Mouse (Mus musculus): Measurements from ENCODE around the gene Gtsf2. TPM values are rescaled to one million over a fixed set of nuclear protein-coding genes. Genes with fewer than 3 reads are reported as not detected.

Gtsf2 gene
- polyA plus RNA-seq (2012; rRNA removed) = not detected in 2 replicates

GRCm38 (mm10) chr15:103448369-103448768, at the start of gene Gtsf2:
TSS of gene Gtsf2 (minus strand) at chr15:103448469.

DNA sequence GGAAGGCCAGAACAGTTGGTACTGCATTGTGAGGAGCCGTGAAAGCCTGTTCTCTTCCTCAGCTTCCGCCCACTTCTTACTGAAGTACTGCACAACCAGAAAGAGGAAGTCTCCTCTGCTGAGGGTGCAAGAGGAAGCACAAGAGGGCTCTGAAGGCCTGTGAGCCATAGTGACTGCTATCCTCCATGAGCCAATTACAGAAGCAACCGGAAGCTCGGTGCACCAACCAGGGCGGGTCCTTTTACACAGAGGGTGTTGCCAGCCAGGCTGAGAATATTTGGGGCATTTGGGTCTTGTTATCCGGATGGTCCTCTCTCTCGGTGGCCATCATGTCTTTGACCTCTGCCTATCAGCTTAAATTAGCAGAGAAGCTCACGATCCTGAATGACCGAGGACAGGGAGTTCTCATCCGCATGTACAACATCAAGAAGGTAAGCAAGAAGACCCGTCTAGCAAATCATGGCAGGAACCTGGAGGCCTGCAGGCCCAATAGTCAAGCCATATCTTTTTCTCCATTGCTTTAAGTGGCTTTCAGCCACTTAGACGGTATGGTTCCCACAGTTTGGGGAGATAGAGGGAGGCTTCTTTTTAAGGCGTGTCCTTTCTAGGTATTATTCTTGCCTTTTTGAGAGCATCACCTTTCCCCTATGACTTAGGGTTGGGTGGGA, 5.4 kb upstream of the Gtsf2 start, which contains the start of gene Nckap1l:
Nckap1l (plus strand) TSS at position 244 of the 668 bp plus-strand sequence.

GRCm38 (mm10) chr15:103430241-103430640, 18.0 kb downstream of the Gtsf2 start, which contains the start of gene Gtsf1:
TSS of gene Gtsf1 (minus strand) at chr15:103430470.

Other genes with a start within 250 kb of the Gtsf2 start
- 4.0 and 6.1 TPM in 2 replicates for gene Cbx5, start 208.7 kb downstream of the Gtsf2 start, polyA plus RNA-seq (2012; rRNA removed)
- gene Hnrnpa1, start 208.0 kb downstream of the Gtsf2 start, polyA plus RNA-seq (2012; rRNA removed) = 27.9 and 34.6 TPM in 2 replicates
- 0.53 and 1.0 TPM in 2 replicates for gene Nfe2, start 190.1 kb downstream of the Gtsf2 start, polyA plus RNA-seq (2012; rRNA removed)
- 65.9 and 72.6 TPM in 2 replicates for gene Copz1, start 175.8 kb downstream of the Gtsf2 start, polyA plus RNA-seq (2012; rRNA removed)
- 0.08 TPM in 1 of 2 replicates, not detected in the other for gene Gpr84, start 137.9 kb downstream of the Gtsf2 start, polyA plus RNA-seq (2012; rRNA removed)
- 11.3 and 13.0 TPM in 2 replicates for gene Zfp385a, start 108.4 kb downstream of the Gtsf2 start, polyA plus RNA-seq (2012; rRNA removed)
- gene Itga5, start 81.7 kb downstream of the Gtsf2 start, polyA plus RNA-seq (2012; rRNA removed) = 43.2 and 54.4 TPM in 2 replicates
- not detected in 2 replicates for gene Gtsf1, start 18.0 kb downstream of the Gtsf2 start, polyA plus RNA-seq (2012; rRNA removed)
- gene Nckap1l, start 5.3 kb upstream of the Gtsf2 start, polyA plus RNA-seq (2012; rRNA removed) = 3.6 and 3.9 TPM in 2 replicates
- gene Pde1b, start 54.6 kb upstream of the Gtsf2 start, polyA plus RNA-seq (2012; rRNA removed) = 10.5 and 11.4 TPM in 2 replicates
- 3.0 and 5.3 TPM in 2 replicates for gene Ppp1r1a, start 89.5 kb upstream of the Gtsf2 start, polyA plus RNA-seq (2012; rRNA removed)
- 0.93 and 1.3 TPM in 2 replicates for gene Glycam1, start 116.6 kb upstream of the Gtsf2 start, polyA plus RNA-seq (2012; rRNA removed)

Measured in colon, adult 2 months (tissue).